Mouse (Mus musculus) G1E (cell line): ENCODE results near the gene Ilf2. TPM values are rescaled to one million over a fixed set of nuclear protein-coding genes. Genes with fewer than 3 reads are reported as not detected.

Source experiments
- ATAC-seq: 2 replicates; pipeline ENCODE4 v1.8.0; 2016; ENCODE audit warnings: mild to moderate bottlenecking; ENCODE audit not compliant: insufficient number of reproducible peaks, poor library complexity, low FRiP score, severe bottlenecking; ENCODE audit errors: extremely low read depth
- DNase-seq: peaks from one replicate; pipeline ENCODE4 v3.0.0; 2012; ENCODE audit warnings: low spot score
- H3K27me3 ChIP-seq: 2 replicates; pipeline ENCODE4 v1.6.1; 2012; ENCODE audit warnings: mild to moderate bottlenecking, low read length, inconsistent platforms; ENCODE audit not compliant: insufficient read depth
- H3K36me3 ChIP-seq: replicated peaks from 2 replicates; pipeline ENCODE3; 2012; ENCODE audit warnings: mild to moderate bottlenecking, inconsistent platforms
- H3K4me1 ChIP-seq: 2 replicates; pipeline ENCODE4 v1.6.1; 2012; ENCODE audit warnings: low read depth, low read length, inconsistent platforms, mixed read lengths; ENCODE audit not compliant: insufficient read depth
- H3K4me3 ChIP-seq: 2 replicates; pipeline ENCODE4 v1.5.1; 2012; ENCODE audit warnings: low read depth, mild to moderate bottlenecking, inconsistent platforms, low read length, moderate library complexity, mixed read lengths
- H3K9me3 ChIP-seq: replicated peaks from 2 replicates; pipeline ENCODE4 v1.6.1; 2012; ENCODE audit warnings: inconsistent platforms
- CTCF ChIP-seq: IDR thresholded peaks from 2 replicates; pipeline ENCODE4 v1.5.1; 2012; ENCODE audit warnings: low read depth, low read length, inconsistent platforms, mixed read lengths
- GATA1 ChIP-seq: IDR thresholded peaks from 2 replicates; pipeline ENCODE4 v1.6.1; 2012; ENCODE audit warnings: borderline replicate concordance, low read length, inconsistent platforms, mixed read lengths
- GATA2 ChIP-seq: IDR thresholded peaks from 2 replicates; pipeline ENCODE4 v1.6.1; 2012; ENCODE audit warnings: low read depth, low read length, inconsistent platforms, borderline replicate concordance
- POLR2AphosphoS5 ChIP-seq: IDR thresholded peaks from 2 replicates; pipeline ENCODE4 v1.6.1; 2012; ENCODE audit warnings: low read depth, low read length, inconsistent platforms; ENCODE audit not compliant: insufficient replicate concordance
- TAL1 ChIP-seq: conservative IDR thresholded peaks from 2 replicates; pipeline ENCODE4 v1.6.1; 2012; ENCODE audit warnings: low read depth, low read length, inconsistent platforms, mixed read lengths
- polyA plus RNA-seq: library from polyadenylated mRNA; stranded (reverse); fragments of >175 nt; gene quantifications from 2 replicates; pipeline ENCODE4 v1.2.3, GENCODE M21; 2012
- total RNA-seq, 2 experiments: library from RNA; stranded (forward) in 1 of 2; stranded (reverse) in 1 of 2; fragments of 200-1000 nt in 1 of 2; fragments of >200 nt in 1 of 2; fragmentation: Nextera tagmentation in 1 of 2; gene quantifications; 2 replicates each; pipeline ENCODE4 v1.2.3; 2014 to 2017

Ilf2 gene
- total and polyA plus RNA-seq, 3 experiments = 21.3 to 181 (median 100) TPM

DNA sequence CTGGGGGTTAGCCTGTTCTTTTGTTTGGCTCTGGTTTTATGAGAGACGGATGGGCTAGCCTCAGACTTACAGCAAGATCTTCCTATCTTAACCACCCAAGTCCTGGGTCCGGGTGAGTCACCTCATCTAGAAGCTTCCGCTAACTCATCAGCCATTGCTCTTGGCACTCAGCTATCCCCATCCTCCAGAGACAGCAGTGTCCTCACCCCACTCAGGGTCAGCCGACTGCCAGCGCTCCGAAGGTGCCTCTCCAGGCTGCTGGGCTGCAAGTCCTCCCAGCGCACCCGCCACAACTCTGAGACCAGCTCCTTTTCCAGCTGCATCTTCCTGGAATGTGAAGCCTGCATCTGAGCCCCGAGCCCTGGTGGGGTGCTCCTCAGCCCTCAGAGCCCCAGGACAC is 16.2 kb upstream of the Ilf2 start:
- TF ChIP-seq CTCF (no peak), TAL1 (no peak), POLR2AphosphoS5 (no peak), GATA1 (no peak), GATA2 (no peak)

DNA sequence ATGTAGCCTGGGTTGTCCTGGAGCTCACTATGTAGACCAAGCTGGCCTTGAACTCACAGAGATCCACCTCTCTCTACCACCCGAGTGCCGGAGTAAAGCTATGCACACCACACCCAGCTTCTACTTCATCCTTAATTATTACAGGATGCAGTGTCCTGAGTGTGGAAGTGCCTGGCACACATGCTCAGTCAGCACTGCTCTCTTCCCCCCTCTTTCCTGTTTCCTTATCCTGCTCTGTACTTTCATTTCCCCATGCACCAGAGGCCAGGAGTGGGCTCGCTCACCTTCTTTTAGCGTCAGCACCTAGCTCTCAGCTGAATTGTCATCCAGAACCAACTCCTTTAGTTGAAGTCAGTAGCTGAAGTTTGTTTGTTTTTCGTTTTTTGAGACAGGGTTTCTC is 15.6 kb upstream of the Ilf2 start:
- TF ChIP-seq POLR2AphosphoS5 = no peak
- TF ChIP-seq GATA1 = no peak
- TF ChIP-seq GATA2 = no peak
- TF ChIP-seq TAL1 = no peak
- no peak for TF ChIP-seq CTCF
- Histone ChIP-seq H3K36me3 (no peaks in the 10 kb centered on the region), H3K4me3 (no peak overlapping the region), H3K4me1 (peaks cover 1% of the 10 kb centered on the region), H3K27me3 (peaks cover 81% of the 10 kb centered on the region), H3K9me3 (peaks cover 8% of the 10 kb centered on the region)
- DNase-seq = no peak
- ATAC-seq = no peak

More for the DNA sequence above, 16.2 kb upstream of the Ilf2 start:
- Histone ChIP-seq H3K36me3 (no peaks in the 10 kb centered on the region), H3K9me3 (peaks cover 2% of the 10 kb centered on the region), H3K4me1 (no peaks in the 10 kb centered on the region), H3K4me3 (no peak overlapping the region), H3K27me3 (peaks cover 80% of the 10 kb centered on the region)
- DNase-seq (no peak), ATAC-seq (no peak)

- Histone ChIP-seq H3K9me3 (peaks cover 12% of the 10 kb centered on the region), H3K27me3 (peaks cover 78% of the 10 kb centered on the region), H3K36me3 (no peaks in the 10 kb centered on the region), H3K4me3 (no peak overlapping the region), H3K4me1 (peaks cover 13% of the 10 kb centered on the region)
- no peak for DNase-seq
- no peak for ATAC-seq
- no peak for TF ChIP-seq POLR2AphosphoS5
- TF ChIP-seq CTCF = no peak
Measured at GRCm38 (mm10) chr3:90461935-90462334, 14.0 kb upstream of the Ilf2 start.

GRCm38 (mm10) chr3:90462579-90462978 is 13.3 kb upstream of the Ilf2 start:
- peaks cover 12% of the 10 kb centered on the region for H3K9me3 ChIP-seq
- no peak for TF ChIP-seq CTCF
- TF ChIP-seq GATA2 = no peak
- no peak for TF ChIP-seq POLR2AphosphoS5
- no peak for TF ChIP-seq GATA1
- no peak for TF ChIP-seq TAL1
- no peak for DNase-seq
- no peak overlapping the region for H3K4me3 ChIP-seq
- H3K4me1 ChIP-seq = peaks cover 13% of the 10 kb centered on the region
- no peak for ATAC-seq
- H3K36me3 ChIP-seq = no peaks in the 10 kb centered on the region
- peaks cover 76% of the 10 kb centered on the region for H3K27me3 ChIP-seq

GRCm38 (mm10) chr3:90464552-90465080 is 11.3 kb upstream of the Ilf2 start:
- no peak overlapping the region for H3K4me3 ChIP-seq

DNA sequence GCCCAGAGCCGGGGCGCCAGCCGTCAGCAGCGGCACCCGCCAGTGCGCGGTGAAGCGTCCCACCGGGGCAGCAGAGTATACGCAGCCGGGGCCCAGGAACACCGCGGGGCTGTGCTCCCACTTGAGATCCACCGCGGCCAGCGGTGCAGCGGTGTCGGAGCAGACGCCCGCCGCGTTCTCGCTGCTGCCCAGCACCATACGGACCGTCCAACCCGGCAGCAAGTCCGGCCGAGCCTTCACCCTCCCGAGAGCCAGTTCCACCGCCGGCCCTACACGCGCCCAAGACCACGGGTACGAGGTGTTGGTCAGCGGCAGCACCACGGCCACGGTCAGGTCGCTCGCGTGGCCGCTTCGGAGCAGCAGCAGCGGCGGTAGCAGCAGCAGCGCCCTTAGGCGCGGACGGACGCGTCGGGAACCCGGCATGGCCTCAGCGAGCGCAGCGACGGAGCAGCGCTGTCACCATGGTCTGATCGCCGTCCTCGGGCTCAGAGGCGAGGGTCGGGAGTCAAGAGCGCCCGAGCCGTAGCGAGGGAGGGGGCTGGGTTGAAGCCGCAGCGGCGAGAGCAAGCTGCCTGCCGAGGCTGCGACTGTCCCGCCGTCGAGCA is 10.7 kb upstream of the Ilf2 start:
- H3K36me3 ChIP-seq = no peaks in the 10 kb centered on the region
- H3K4me3 ChIP-seq = peak overlapping the region; percentile 4; the same call in 1 of the 2 replicates
- H3K27me3 ChIP-seq = peaks cover 76% of the 10 kb centered on the region
- TF ChIP-seq POLR2AphosphoS5 = no peak
- TF ChIP-seq GATA2 = no peak
- no peak for TF ChIP-seq CTCF
- no peak for TF ChIP-seq TAL1
- no peak for TF ChIP-seq GATA1
- H3K4me1 ChIP-seq = peaks cover 13% of the 10 kb centered on the region
- no peak for ATAC-seq
- peaks cover 12% of the 10 kb centered on the region for H3K9me3 ChIP-seq
- no peak for DNase-seq

More at GRCm38 (mm10) chr3:90464552-90465080, 11.3 kb upstream of the Ilf2 start:
- peaks cover 12% of the 10 kb centered on the region for H3K9me3 ChIP-seq
- no peak for DNase-seq
- ATAC-seq = no peak
- H3K27me3 ChIP-seq = peaks cover 82% of the 10 kb centered on the region
- no peak for TF ChIP-seq POLR2AphosphoS5
- TF ChIP-seq CTCF = no peak
- TF ChIP-seq GATA1 = no peak
- TF ChIP-seq TAL1 = no peak
- peaks cover 13% of the 10 kb centered on the region for H3K4me1 ChIP-seq
- H3K36me3 ChIP-seq = no peaks in the 10 kb centered on the region
